Mouse (Mus musculus) MEL-GATA-1-ER (cell line): ENCODE data around the gene Disp1.

Experiments
- DNase-seq: peaks from one replicate; pipeline ENCODE4 v3.0.0-alpha.2; 2012; ENCODE audit warnings: low read depth; ENCODE audit errors: extremely low read depth

The Disp1 gene

GRCm38 (mm10) chr1:183043161-183043812, 178.0 kb downstream of the Disp1 start:
- no peak for DNase-seq

- no peak for DNase-seq
These were observed 179.6 kb downstream of the Disp1 start for GRCm38 (mm10) chr1:183041703-183042102.

GRCm38 (mm10) chr1:183040847-183041382, 180.4 kb downstream of the Disp1 start:
- DNase-seq = no peak

- no peak for DNase-seq
These were observed 181.2 kb downstream of the Disp1 start for GRCm38 (mm10) chr1:183039881-183040708.

GRCm38 (mm10) chr1:183039404-183039803, 181.9 kb downstream of the Disp1 start:
- no peak for DNase-seq
